Mouse (Mus musculus) CH12.LX (cell line): Measurements from ENCODE around the gene Pxn. TPM values are rescaled to one million over a fixed set of nuclear protein-coding genes. Genes with fewer than 3 reads are reported as not detected.

ENCODE experiments used
- DNase-seq: peaks from one replicate; pipeline ENCODE4 v3.0.0-alpha.2; 2013; ENCODE audit errors: extremely low read depth
- H3K27ac ChIP-seq: 2 replicates; pipeline ENCODE4 v1.5.1; 2012; ENCODE audit warnings: low read depth, mild to moderate bottlenecking, control low read depth, moderate library complexity; ENCODE audit not compliant: insufficient read depth
- H3K27me3 ChIP-seq: replicated peaks from 2 replicates; pipeline ENCODE3; 2012; ENCODE audit warnings: inconsistent platforms
- H3K36me3 ChIP-seq, 2 experiments: replicated peaks in 1 of 2; 2 replicates each; pipeline versions ENCODE3 to v1.6.1; 2012; ENCODE audit warnings: inconsistent platforms in 1 of 2, low read length in 1 of 2, mild to moderate bottlenecking in 1 of 2, mixed read lengths in 1 of 2, moderate library complexity in 1 of 2; ENCODE audit not compliant: control insufficient read depth in 1 of 2, insufficient read depth in 1 of 2
- H3K4me1 ChIP-seq, 2 experiments: 2 replicates each; pipeline ENCODE4 v1.6.1; 2012; ENCODE audit warnings: inconsistent platforms in 1 of 2, moderate library complexity in 1 of 2; ENCODE audit not compliant: insufficient read depth in 2 of 2, control insufficient read depth in 1 of 2
- H3K4me2 ChIP-seq: 2 replicates; pipeline ENCODE4 v1.6.1; 2012; ENCODE audit warnings: low read depth, mild to moderate bottlenecking, control low read depth; ENCODE audit not compliant: poor library complexity, insufficient read depth, severe bottlenecking
- H3K4me3 ChIP-seq, 3 experiments: fragments of 150-350 bp in 1 of 3; sonication (generic) in 1 of 3; replicated peaks in 1 of 3; 2 replicates each; pipeline versions ENCODE3 to v1.5.1; 2011 to 2012; ENCODE audit warnings: low read depth in 2 of 3, low read length in 2 of 3, mild to moderate bottlenecking in 2 of 3, moderate library complexity in 2 of 3, control low read depth in 1 of 3, improper control_type of control experiment in 1 of 3, inconsistent platforms in 1 of 3, mixed read lengths in 1 of 3; ENCODE audit not compliant: poor library complexity in 1 of 3
- H3K79me2 ChIP-seq: replicated peaks from 2 replicates; pipeline ENCODE4 v1.6.1; 2012; ENCODE audit warnings: mild to moderate bottlenecking, moderate library complexity; ENCODE audit not compliant: control insufficient read depth, poor library complexity, insufficient read depth, severe bottlenecking; ENCODE audit errors: extremely low read depth
- H3K9ac ChIP-seq: 2 replicates; pipeline ENCODE4 v1.6.1; 2012; ENCODE audit warnings: low read depth, mild to moderate bottlenecking, control low read depth, moderate library complexity; ENCODE audit not compliant: insufficient read depth
- H3K9me3 ChIP-seq: replicated peaks from 2 replicates; pipeline ENCODE3; 2012; ENCODE audit warnings: low read length, inconsistent platforms, mixed read lengths
- CTCF ChIP-seq, 2 experiments: IDR thresholded peaks in 1 of 2; conservative IDR thresholded peaks in 1 of 2; 2 replicates each; pipeline ENCODE4 v1.5.1; 2011 to 2012; ENCODE audit warnings: low read depth in 2 of 2, low read length in 2 of 2, improper control_type of control experiment in 1 of 2, inconsistent platforms in 1 of 2, mild to moderate bottlenecking in 1 of 2, moderate library complexity in 1 of 2
- ETS1 ChIP-seq: conservative IDR thresholded peaks from 2 replicates; pipeline ENCODE4 v1.6.1; 2012; ENCODE audit warnings: low read depth, mild to moderate bottlenecking, inconsistent platforms, low read length, improper control_type of control experiment, moderate library complexity
- IRF4 ChIP-seq: IDR thresholded peaks from 2 replicates; pipeline ENCODE4 v1.6.1; 2014; ENCODE audit warnings: low read depth, mild to moderate bottlenecking, inconsistent platforms, low read length, improper control_type of control experiment
- JUND ChIP-seq: conservative IDR thresholded peaks from 2 replicates; pipeline ENCODE4 v1.6.1; 2011; ENCODE audit warnings: low read depth, low read length, improper control_type of control experiment
- KAT2A ChIP-seq: IDR thresholded peaks from 2 replicates; pipeline ENCODE4 v1.6.1; 2012; ENCODE audit warnings: low read length, improper control_type of control experiment, inconsistent platforms; ENCODE audit not compliant: insufficient replicate concordance
- MAX ChIP-seq: IDR thresholded peaks from 2 replicates; pipeline ENCODE4 v1.6.1; 2011; ENCODE audit warnings: low read length, improper control_type of control experiment
- POLR2A ChIP-seq: IDR thresholded peaks from 2 replicates; pipeline ENCODE4 v1.6.1; 2011; ENCODE audit warnings: low read depth, mild to moderate bottlenecking, improper control_type of control experiment, low read length
- TCF12 ChIP-seq: IDR thresholded peaks from 2 replicates; pipeline ENCODE4 v1.6.1; 2014; ENCODE audit warnings: low read depth, mild to moderate bottlenecking, inconsistent platforms, low read length, improper control_type of control experiment
- UBTF ChIP-seq: IDR thresholded peaks from 2 replicates; pipeline ENCODE4 v1.6.1; 2012; ENCODE audit warnings: low read depth, mild to moderate bottlenecking, inconsistent platforms, low read length, improper control_type of control experiment, moderate library complexity
- USF1 ChIP-seq: IDR thresholded peaks from 2 replicates; pipeline ENCODE4 v1.6.1; 2014; ENCODE audit warnings: low read depth, mild to moderate bottlenecking, inconsistent platforms, low read length, improper control_type of control experiment
- ZC3H11A ChIP-seq: IDR thresholded peaks from 2 replicates; pipeline ENCODE4 v1.6.1; 2012; ENCODE audit warnings: low read depth, mild to moderate bottlenecking, inconsistent platforms, low read length, improper control_type of control experiment
- ZNF384 ChIP-seq: IDR thresholded peaks from 2 replicates; pipeline ENCODE4 v1.6.1; 2012; ENCODE audit warnings: low read depth, low read length, improper control_type of control experiment, inconsistent platforms
- dilution Hi-C: fragments of 300-500 bp; cut with MboI; formaldehyde crosslinking; loops from 2 replicates; pipeline ENCODE4 v1.14.3; 2020; ENCODE audit warnings: low sequenced_read_pairs; ENCODE audit not compliant: extremely low pct_unique_long_range_greater_than_20kb, extremely low pct_ligation_motif_present
- in situ Hi-C: fragments of 300-500 bp; cut with MboI; formaldehyde crosslinking; loops from 3 replicates; pipeline ENCODE4 v1.14.3; 2019; ENCODE audit warnings: low sequenced_read_pairs, low pct_ligation_motif_present, low pct_unique_long_range_greater_than_20kb, mixed read lengths
- polyA plus RNA-seq: library from polyadenylated mRNA; unstranded; fragments of >175 nt; gene quantifications from 2 replicates; pipeline ENCODE4 v1.2.1, GENCODE M21; 2012; ENCODE audit warnings: low read depth; ENCODE audit not compliant: insufficient read length
- total RNA-seq, 2 experiments: library from RNA; depleted of rRNA; stranded (reverse); fragments of 300-350 nt in 1 of 2; fragments of >200 nt in 1 of 2; gene quantifications; 2 replicates each; pipeline ENCODE4 v1.2.3; 2012 to 2014

The Pxn gene
- total and polyA plus RNA-seq, 3 experiments, result 17.0 to 43.4 (median 21.1) TPM

GRCm38 (mm10) chr5:115586166-115586565 lies 79.7 kb downstream of the Pxn start:
- H3K36me3 ChIP-seq, result peaks cover 82 to 96% of the 10 kb centered on the region in 2 experiments
- dilution Hi-C loops, result no loop called here

GRCm38 (mm10) chr5:115586780-115587179 lies 80.3 kb downstream of the Pxn start:
- Histone ChIP-seq H3K27ac (no peak overlapping the region), H3K9me3 (peaks cover 15% of the 10 kb centered on the region), H3K4me2 (no peak overlapping the region), H3K4me1 (peaks cover 0 to 2% of the 10 kb centered on the region in 2 experiments; a peak in 1 of 4 replicates), H3K9ac (no peak overlapping the region), H3K27me3 (no peaks in the 10 kb centered on the region), H3K36me3 (peaks cover 82 to 96% of the 10 kb centered on the region in 2 experiments), H3K79me2 (no peaks in the 10 kb centered on the region), H3K4me3 (no peak overlapping the region)
- dilution Hi-C loops, result no loop called here
- in situ Hi-C loops, result no loop called here
- TF ChIP-seq ZNF384 (peak; percentile 45; the same call in 1 of the 2 replicates), ETS1 (peak; percentile 52), TCF12 (no peak), MAX (no peak)
- DNase-seq, result no peak

More at GRCm38 (mm10) chr5:115586166-115586565, 79.7 kb downstream of the Pxn start:
- no peak for DNase-seq
- Histone ChIP-seq H3K9ac (no peak overlapping the region), H3K27me3 (no peaks in the 10 kb centered on the region), H3K4me3 (no peak overlapping the region), H3K27ac (no peak overlapping the region), H3K4me2 (no peak overlapping the region), H3K4me1 (peaks cover 0 to 2% of the 10 kb centered on the region in 2 experiments; a peak in 1 of 4 replicates), H3K9me3 (peaks cover 21% of the 10 kb centered on the region), H3K79me2 (no peaks in the 10 kb centered on the region)
- in situ Hi-C loops, result no loop called here
- no peak for TF ChIP-seq UBTF
- no peak for TF ChIP-seq ZC3H11A
- no peak for TF ChIP-seq MAX
- no peak for TF ChIP-seq IRF4

GRCm38 (mm10) chr5:115591028-115591427 lies 84.6 kb downstream of the Pxn start:
- no peak overlapping the region for H3K4me3 ChIP-seq
- no peak for DNase-seq

More at GRCm38 (mm10) chr5:115591028-115591427, 84.6 kb downstream of the Pxn start:
- Histone ChIP-seq H3K4me2 (no peak overlapping the region), H3K36me3 (peaks cover 84 to 96% of the 10 kb centered on the region in 2 experiments), H3K27ac (no peak overlapping the region), H3K9ac (no peak overlapping the region), H3K79me2 (no peaks in the 10 kb centered on the region), H3K9me3 (no peaks in the 10 kb centered on the region), H3K4me1 (peaks cover 0 to 2% of the 10 kb centered on the region in 2 experiments; a peak in 1 of 4 replicates), H3K27me3 (no peaks in the 10 kb centered on the region)
- TF ChIP-seq USF1, result no peak
- no peak for TF ChIP-seq POLR2A
- TF ChIP-seq JUND, result no peak
- no peak for TF ChIP-seq ZC3H11A
- no peak for TF ChIP-seq KAT2A
- TF ChIP-seq CTCF (conservative IDR thresholded peaks at IDR 0.05 in 1 of 2, IDR thresholded peaks at IDR 0.05 in 1 of 2; ENCODE audit: low read depth in 2 of 2, low read length in 2 of 2), result no peak
- TF ChIP-seq ETS1, result no peak
- dilution Hi-C loops, result no loop called here
- in situ Hi-C loops, result no loop called here
